ENCODE assay signal across 18 mouse cellular contexts in genomic region chr4:145336587-145336986, GRCm38 (mm10). TPM values are rescaled to one million over a fixed set of nuclear protein-coding genes. Genes with fewer than 3 reads are reported as not detected.
"Had no signal": no experiment of that assay in that cellular context is flagged by ENCODE, and none has a peak within 500 bp of the region (broad histone marks: within the 10 kb centered on the region; RNA-seq: fewer than 3 reads in every experiment).

No protein-coding gene starts in this region.

- H3K9ac ChIP-seq: liver, embryonic 15.5 days; lung, embryonic 14.5 days; midbrain, embryonic 12.5 days; neural tube, embryonic 13.5 days; neural tube, embryonic 15.5 days; stomach, embryonic 15.5 days had no signal

- H3K27ac ChIP-seq: liver, embryonic 15.5 days; midbrain, embryonic 10.5 days; midbrain, embryonic 12.5 days; neural tube, embryonic 13.5 days; neural tube, embryonic 15.5 days; stomach, embryonic 15.5 days; stomach, postnatal 0 days had no signal

- H3K4me3 ChIP-seq: liver, embryonic 15.5 days; midbrain, embryonic 10.5 days; midbrain, embryonic 12.5 days; myocyte; neural tube, embryonic 13.5 days; neural tube, embryonic 15.5 days; stomach, embryonic 15.5 days had no signal

- H3K36me3 ChIP-seq: liver, embryonic 15.5 days; midbrain, embryonic 10.5 days; midbrain, embryonic 12.5 days; neural tube, embryonic 13.5 days; neural tube, embryonic 15.5 days; stomach, embryonic 15.5 days had no signal

- H3K4me2 ChIP-seq: liver, embryonic 15.5 days; lung, embryonic 14.5 days; midbrain, embryonic 12.5 days; neural tube, embryonic 13.5 days; neural tube, embryonic 15.5 days; stomach, embryonic 15.5 days had no signal

- DNase-seq: lung, adult 18-20 months; lung, embryonic 14.5 days; lung, postnatal 10 days; lung, postnatal 4 days; midbrain, embryonic 14.5 days; right cerebral cortex, postnatal 14 days; thymus, adult 2 months; thymus, postnatal 25 days; thymus, postnatal 4 days had no signal

- ATAC-seq: midbrain, embryonic 16.5 days had no signal

- H3K4me1 ChIP-seq: liver, embryonic 15.5 days; midbrain, embryonic 10.5 days; midbrain, embryonic 12.5 days; neural tube, embryonic 13.5 days; neural tube, embryonic 15.5 days; stomach, embryonic 15.5 days had no signal

- H3K27me3 ChIP-seq: liver, embryonic 15.5 days; midbrain, embryonic 12.5 days; neural tube, embryonic 13.5 days; neural tube, embryonic 15.5 days; stomach, embryonic 15.5 days had no signal

- H3K9me3 ChIP-seq: liver, embryonic 15.5 days; midbrain, embryonic 12.5 days; neural tube, embryonic 13.5 days; neural tube, embryonic 15.5 days; stomach, embryonic 15.5 days had no signal

RNA-seq across cellular contexts. Expression of gene Tnfrsf8, which starts 21.6 kb away (rescaled TPM):
- polyA plus RNA-seq: midbrain, embryonic 10.5 days; midbrain, embryonic 12.5 days; neural tube, embryonic 13.5 days had no signal
